Mouse (Mus musculus): ENCODE measurements around the gene Pnma1. TPM values are rescaled to one million over a fixed set of nuclear protein-coding genes. Genes with fewer than 3 reads are reported as not detected.

Gene Pnma1
- total and polyA plus RNA-seq, 3 experiments, result 0.13 to 0.30 TPM; not detected in 1

- no peak for DNase-seq (ENCODE audit: extremely low read depth)
- Histone ChIP-seq H3K27ac (ENCODE audit: insufficient read depth, low read depth) (no peak overlapping the region), H3K4me2 (ENCODE audit: insufficient read depth, low read depth, poor library complexity, severe bottlenecking) (no peak overlapping the region), H3K36me3 (replicated peaks in 1 of 2; ENCODE audit: control insufficient read depth in 1 of 2, insufficient read depth in 1 of 2, low read length in 1 of 2) (peaks cover 46 to 89% of the 10 kb centered on the region in 2 experiments), H3K27me3 (replicated peaks) (no peaks in the 10 kb centered on the region), H3K4me1 (ENCODE audit: control insufficient read depth in 1 of 2, insufficient read depth in 2 of 2) (no peaks in the 10 kb centered on the region), H3K9ac (ENCODE audit: insufficient read depth, low read depth) (no peak overlapping the region), H3K79me2 (replicated peaks; ENCODE audit: control insufficient read depth, extremely low read depth, insufficient read depth, poor library complexity, severe bottlenecking) (no peaks in the 10 kb centered on the region), H3K4me3 (replicated peaks in 1 of 3; ENCODE audit: low read depth in 2 of 3, low read length in 2 of 3, poor library complexity in 1 of 3) (no peak overlapping the region), H3K9me3 (replicated peaks; ENCODE audit: low read length) (no peaks in the 10 kb centered on the region)
- dilution Hi-C loops (cut with MboI; ENCODE audit: extremely low pct_ligation_motif_present, extremely low pct_unique_long_range_greater_than_20kb, low sequenced_read_pairs) (no loop called here), in situ Hi-C loops (cut with MboI; ENCODE audit: low pct_ligation_motif_present, low pct_unique_long_range_greater_than_20kb, low sequenced_read_pairs) (no loop called here)
- no peak for TF ChIP-seq TCF12 (IDR thresholded peaks at IDR 0.05; ENCODE audit: low read depth, low read length)
- TF ChIP-seq ELF1 (IDR thresholded peaks at IDR 0.05; ENCODE audit: low read depth, low read length), result no peak
- TF ChIP-seq E2F4 (IDR thresholded peaks at IDR 0.05; ENCODE audit: insufficient replicate concordance, low read depth, low read length), result no peak
- no peak for TF ChIP-seq RCOR1 (conservative IDR thresholded peaks at IDR 0.05; ENCODE audit: low read depth, low read length)
- no peak for TF ChIP-seq KAT2A (IDR thresholded peaks at IDR 0.05; ENCODE audit: insufficient replicate concordance, low read length)
- no peak for TF ChIP-seq POLR2A (IDR thresholded peaks at IDR 0.05; ENCODE audit: low read depth, low read length)
- no peak for TF ChIP-seq IRF4 (IDR thresholded peaks at IDR 0.05; ENCODE audit: low read depth, low read length)
- TF ChIP-seq CHD1 (IDR thresholded peaks at IDR 0.05; ENCODE audit: low read depth, low read length), result no peak
- TF ChIP-seq JUN (IDR thresholded peaks at IDR 0.05; ENCODE audit: insufficient read depth, low read depth, low read length), result no peak
- no peak for TF ChIP-seq USF2 (conservative IDR thresholded peaks at IDR 0.05; ENCODE audit: low read depth, low read length)
- no peak for TF ChIP-seq MAZ (IDR thresholded peaks at IDR 0.05; ENCODE audit: low read depth, low read length)
- no peak for TF ChIP-seq RAD21 (IDR thresholded peaks at IDR 0.05; ENCODE audit: low read depth, low read length)
- TF ChIP-seq ZC3H11A (IDR thresholded peaks at IDR 0.05; ENCODE audit: low read depth, low read length), result no peak
- TF ChIP-seq NRF1 (IDR thresholded peaks at IDR 0.05; ENCODE audit: low read depth, low read length), result no peak
- no peak for TF ChIP-seq ZMIZ1 (IDR thresholded peaks at IDR 0.05; ENCODE audit: low read depth, low read length)
- no peak for TF ChIP-seq PAX5 (IDR thresholded peaks at IDR 0.05; ENCODE audit: low read length)
- no peak for TF ChIP-seq MAFK (IDR thresholded peaks at IDR 0.05; ENCODE audit: insufficient replicate concordance, low read length)
- no peak for TF ChIP-seq ZNF384 (IDR thresholded peaks at IDR 0.05; ENCODE audit: low read depth, low read length)
These were observed 3.6 kb upstream of the Pnma1 start for GRCm38 (mm10) chr12:84151911-84152310.

DNA sequence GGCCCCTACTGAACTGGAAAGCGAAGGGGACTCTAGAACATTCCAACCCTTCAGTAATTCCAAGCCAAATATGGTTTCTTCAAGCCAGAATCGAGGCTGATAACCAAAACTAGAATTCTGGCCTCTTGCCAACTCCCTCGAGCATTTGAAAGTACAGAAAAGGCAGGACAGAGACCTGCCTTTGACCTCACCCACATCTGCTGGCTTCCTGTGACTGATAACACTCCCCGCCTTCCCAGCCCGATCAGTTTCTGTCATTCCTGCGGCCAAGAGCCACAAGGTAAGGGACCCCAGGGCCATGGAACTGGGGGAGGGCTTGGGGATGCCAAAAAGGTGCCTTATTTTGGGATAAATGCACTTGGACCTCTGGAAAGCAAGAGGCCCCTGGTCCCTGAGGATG lies 2.7 kb upstream of the Pnma1 start:
- in situ Hi-C loops (cut with MboI; ENCODE audit: low pct_ligation_motif_present, low pct_unique_long_range_greater_than_20kb, low sequenced_read_pairs), result no loop called here
- H3K4me3 ChIP-seq (replicated peaks in 1 of 3; ENCODE audit: low read depth in 2 of 3, low read length in 2 of 3, poor library complexity in 1 of 3), result no peak overlapping the region
- H3K4me1 ChIP-seq (ENCODE audit: control insufficient read depth in 1 of 2, insufficient read depth in 2 of 2), result no peaks in the 10 kb centered on the region
- no peak overlapping the region for H3K9ac ChIP-seq (ENCODE audit: insufficient read depth, low read depth)
- no peaks in the 10 kb centered on the region for H3K27me3 ChIP-seq (replicated peaks)
- no peaks in the 10 kb centered on the region for H3K79me2 ChIP-seq (replicated peaks; ENCODE audit: control insufficient read depth, extremely low read depth, insufficient read depth, poor library complexity, severe bottlenecking)
- no peaks in the 10 kb centered on the region for H3K9me3 ChIP-seq (replicated peaks; ENCODE audit: low read length)
- no peak overlapping the region for H3K27ac ChIP-seq (ENCODE audit: insufficient read depth, low read depth)
- TF ChIP-seq BHLHE40 (IDR thresholded peaks at IDR 0.05; ENCODE audit: low read depth, low read length) (no peak), SMC3 (IDR thresholded peaks at IDR 0.05; ENCODE audit: low read depth, low read length) (no peak), GABPA (IDR thresholded peaks at IDR 0.05; ENCODE audit: insufficient replicate concordance, low read depth, low read length) (no peak), IRF4 (IDR thresholded peaks at IDR 0.05; ENCODE audit: low read depth, low read length) (no peak), USF2 (conservative IDR thresholded peaks at IDR 0.05; ENCODE audit: low read depth, low read length) (no peak), ZC3H11A (IDR thresholded peaks at IDR 0.05; ENCODE audit: low read depth, low read length) (no peak), USF1 (IDR thresholded peaks at IDR 0.05; ENCODE audit: low read depth, low read length) (no peak)
- H3K36me3 ChIP-seq (replicated peaks in 1 of 2; ENCODE audit: control insufficient read depth in 1 of 2, insufficient read depth in 1 of 2, low read length in 1 of 2), result peaks cover 39 to 86% of the 10 kb centered on the region in 2 experiments
- no peak for DNase-seq (ENCODE audit: extremely low read depth)
- H3K4me2 ChIP-seq (ENCODE audit: insufficient read depth, low read depth, poor library complexity, severe bottlenecking), result no peak overlapping the region
- dilution Hi-C loops (cut with MboI; ENCODE audit: extremely low pct_ligation_motif_present, extremely low pct_unique_long_range_greater_than_20kb, low sequenced_read_pairs), result no loop called here

Measured in CH12.LX (cell line).